Mouse (Mus musculus): ENCODE measurements around the gene Plekhh1. TPM values are rescaled to one million over a fixed set of nuclear protein-coding genes. Genes with fewer than 3 reads are reported as not detected.
A peak's percentile ranks its signal among the peaks of the same experiment; 100 is the strongest.

Plekhh1 gene
- polyA plus RNA-seq, 1 experiment from 2014 or later: 4.3 TPM

GRCm38 (mm10) chr12:79122820-79123219 lies 93.9 kb downstream of the Plekhh1 start:
- no peak overlapping the region for H3K4me2 ChIP-seq (replicated peaks; ENCODE audit: low read depth, low read length)
- WGBS: 39% methylated on average over 3 of the region's 3 CpGs
- H3K9me3 ChIP-seq (ENCODE audit: control insufficient read depth, low read length): no peaks in the 10 kb centered on the region
- no peaks in the 10 kb centered on the region for H3K27me3 ChIP-seq (ENCODE audit: control insufficient read depth, insufficient read depth, low read length)
- ATAC-seq (ENCODE audit: low FRiP score) (no peak), DNase-seq (ENCODE audit: low spot score) (peak; percentile 19)
- H3K4me3 ChIP-seq (ENCODE audit: low read depth, low read length): no peak overlapping the region
- no peaks in the 10 kb centered on the region for H3K36me3 ChIP-seq (ENCODE audit: control insufficient read depth, insufficient read depth, low read length)
- no peak overlapping the region for H3K9ac ChIP-seq (ENCODE audit: low read depth, low read length)
- H3K4me1 ChIP-seq (replicated peaks; ENCODE audit: control insufficient read depth, insufficient read depth, low read length): no peaks in the 10 kb centered on the region
- H3K27ac ChIP-seq (ENCODE audit: low read depth, low read length): no peak overlapping the region

GRCm38 (mm10) chr12:79130299-79131177 lies 101.6 kb downstream of the Plekhh1 start, which contains the start of gene Arg2:
Gene Arg2, plus strand, starts transcription at chr12:79130777.
- Histone ChIP-seq H3K4me3 (ENCODE audit: low read depth, low read length) (peak within 1 kb of the TSS; percentile 36), H3K9me3 (ENCODE audit: control insufficient read depth, low read length) (no peaks in the 10 kb centered on the region), H3K4me1 (replicated peaks; ENCODE audit: control insufficient read depth, insufficient read depth, low read length) (peaks cover 2% of the 10 kb centered on the region; the same call in 1 of the 2 replicates), H3K27me3 (ENCODE audit: control insufficient read depth, insufficient read depth, low read length) (peaks cover 25% of the 10 kb centered on the region), H3K9ac (ENCODE audit: low read depth, low read length) (peak within 1 kb of the TSS; percentile 45; the same call in 1 of the 2 replicates), H3K36me3 (ENCODE audit: control insufficient read depth, insufficient read depth, low read length) (no peaks in the 10 kb centered on the region), H3K4me2 (replicated peaks; ENCODE audit: low read depth, low read length) (peak within 1 kb of the TSS; percentile 69), H3K27ac (ENCODE audit: low read depth, low read length) (no peak within 1 kb of the TSS)
- DNase-seq (ENCODE audit: low spot score) (peak; percentile 82), ATAC-seq (ENCODE audit: low FRiP score) (peak; percentile 94)
- WGBS: under 1% methylated on average over 47 of the region's 47 CpGs

Other genes starting within 250 kb of the Plekhh1 start
- gene Atp6v1d, start 167.5 kb upstream of the Plekhh1 start, polyA plus RNA-seq (2014; fragmentation: Nextera tagmentation; extraction: Ambion mirVana): 110 and 115 TPM in 2 replicates
- 234 and 258 TPM in 2 replicates for gene Eif2s1, start 167.3 kb upstream of the Plekhh1 start, polyA plus RNA-seq (2014; fragmentation: Nextera tagmentation; extraction: Ambion mirVana)
- 2.6 and 3.1 TPM in 2 replicates for gene Plek2, start 122.2 kb upstream of the Plekhh1 start, polyA plus RNA-seq (2014; fragmentation: Nextera tagmentation; extraction: Ambion mirVana)
- gene Tmem229b, start 21.5 kb upstream of the Plekhh1 start, polyA plus RNA-seq (2014; fragmentation: Nextera tagmentation; extraction: Ambion mirVana): 7.5 and 8.8 TPM in 2 replicates
- gene Pigh, start 60.5 kb downstream of the Plekhh1 start, polyA plus RNA-seq (2014; fragmentation: Nextera tagmentation; extraction: Ambion mirVana): 26.3 and 30.1 TPM in 2 replicates
- gene Arg2, start 101.6 kb downstream of the Plekhh1 start, polyA plus RNA-seq (2014; fragmentation: Nextera tagmentation; extraction: Ambion mirVana): 7.9 and 8.3 TPM in 2 replicates
- gene Vti1b, start 143.5 kb downstream of the Plekhh1 start, polyA plus RNA-seq (2014; fragmentation: Nextera tagmentation; extraction: Ambion mirVana): 119 and 121 TPM in 2 replicates
- gene Rdh11, start 163.1 kb downstream of the Plekhh1 start, polyA plus RNA-seq (2014; fragmentation: Nextera tagmentation; extraction: Ambion mirVana): 29.6 and 30.0 TPM in 2 replicates
- gene Rdh12, start 179.8 kb downstream of the Plekhh1 start, polyA plus RNA-seq (2014; fragmentation: Nextera tagmentation; extraction: Ambion mirVana): 0.88 and 1.5 TPM in 2 replicates